Mouse (Mus musculus) testis, postnatal 10 days (tissue): ENCODE measurements at regions not wholly inside any gene's neighbourhood (a gene's known extent, or its start where the extent isn't known, plus 50 kb on each side); places are given as distances from the start of the nearest gene placed in this dataset.

Experiments used
- DNase-seq: peaks from one replicate; pipeline ENCODE4 v3.0.0; 2021; ENCODE audit warnings: low spot score

GRCm38 (mm10) chr15:62219934-62220540 lies 1297.2 kb upstream of the A1bg start:
- no peak for DNase-seq

GRCm38 (mm10) chr15:62218346-62219080 lies 1295.7 kb upstream of the A1bg start:
- DNase-seq = no peak

GRCm38 (mm10) chr15:62216688-62217477 lies 1294.1 kb upstream of the A1bg start:
- DNase-seq = no peak

- no peak for DNase-seq
These were observed 1293.0 kb upstream of the A1bg start for GRCm38 (mm10) chr15:62215616-62216398.

GRCm38 (mm10) chr15:62214300-62214699 lies 1291.5 kb upstream of the A1bg start:
- no peak for DNase-seq

GRCm38 (mm10) chr15:62212283-62212910 lies 1289.6 kb upstream of the A1bg start:
- DNase-seq = peak; percentile 38

GRCm38 (mm10) chr15:62209881-62210481 lies 1287.2 kb upstream of the A1bg start:
- peak; percentile 42 for DNase-seq

GRCm38 (mm10) chr15:62209296-62209695 lies 1286.5 kb upstream of the A1bg start:
- no peak for DNase-seq

GRCm38 (mm10) chr15:62206502-62206902 lies 1283.7 kb upstream of the A1bg start:
- DNase-seq = peak; percentile 38

- no peak for DNase-seq
These were observed 1281.4 kb upstream of the A1bg start for GRCm38 (mm10) chr15:62203951-62204905.

GRCm38 (mm10) chr15:62202781-62203375 lies 1280.1 kb upstream of the A1bg start:
- DNase-seq = peak; percentile 52

GRCm38 (mm10) chr15:62198721-62199120 lies 1275.9 kb upstream of the A1bg start:
- DNase-seq = no peak

GRCm38 (mm10) chr15:62198194-62198593 lies 1275.4 kb upstream of the A1bg start:
- no peak for DNase-seq

GRCm38 (mm10) chr15:62195440-62195839 lies 1272.6 kb upstream of the A1bg start:
- no peak for DNase-seq

GRCm38 (mm10) chr15:62192706-62193105 lies 1269.9 kb upstream of the A1bg start:
- DNase-seq = no peak

- DNase-seq = no peak
These were observed 1268.8 kb upstream of the A1bg start for GRCm38 (mm10) chr15:62191641-62192040.

- DNase-seq = no peak
These were observed 1268.3 kb upstream of the A1bg start for GRCm38 (mm10) chr15:62190977-62191614.

GRCm38 (mm10) chr15:62190224-62190910 lies 1267.6 kb upstream of the A1bg start:
- no peak for DNase-seq
